Mouse (Mus musculus): ENCODE results near the gene Ccdc78.

GRCm38 (mm10) chr17:25792615-25793014 is 6.2 kb downstream of the Ccdc78 start, which contains the start of gene Fam173a:
- TF ChIP-seq CTCF (IDR thresholded peaks at IDR 0.05; ENCODE audit: control insufficient read depth, insufficient read depth, insufficient replicate concordance, low read depth, low read length): no peak
- no peak for TF ChIP-seq POLR2A (IDR thresholded peaks at IDR 0.05; ENCODE audit: control insufficient read depth, low read depth, low read length)

Data from testis, adult 2 months (tissue).